Mouse (Mus musculus): Measurements from ENCODE around the gene Lgr4.

The Lgr4 gene

DNA sequence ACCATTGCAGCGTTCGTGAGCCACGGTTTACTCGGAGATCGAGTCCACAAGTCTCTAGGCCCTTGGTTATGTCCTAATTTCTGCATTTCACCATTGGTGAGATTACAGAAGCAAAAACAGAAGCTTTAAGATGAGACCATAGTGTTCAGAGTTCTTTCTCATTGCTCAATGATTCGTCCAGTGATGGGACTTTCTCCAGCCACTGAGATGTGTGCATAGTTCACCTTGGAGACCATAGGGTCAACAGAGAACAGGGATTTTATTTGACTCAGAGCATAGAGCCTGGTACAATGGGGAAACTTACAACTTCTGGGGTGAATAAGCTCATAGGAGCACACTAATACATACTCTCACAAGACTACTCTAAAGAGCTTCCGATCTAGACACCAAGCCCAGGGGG lies 3.0 kb downstream of the Lgr4 start:
- in situ Hi-C loops (cut with MboI), result loop anchor here (25.0 kb wide), 1 partner anchor 292 kb away; no protein-coding TSS in a partner anchor

DNA sequence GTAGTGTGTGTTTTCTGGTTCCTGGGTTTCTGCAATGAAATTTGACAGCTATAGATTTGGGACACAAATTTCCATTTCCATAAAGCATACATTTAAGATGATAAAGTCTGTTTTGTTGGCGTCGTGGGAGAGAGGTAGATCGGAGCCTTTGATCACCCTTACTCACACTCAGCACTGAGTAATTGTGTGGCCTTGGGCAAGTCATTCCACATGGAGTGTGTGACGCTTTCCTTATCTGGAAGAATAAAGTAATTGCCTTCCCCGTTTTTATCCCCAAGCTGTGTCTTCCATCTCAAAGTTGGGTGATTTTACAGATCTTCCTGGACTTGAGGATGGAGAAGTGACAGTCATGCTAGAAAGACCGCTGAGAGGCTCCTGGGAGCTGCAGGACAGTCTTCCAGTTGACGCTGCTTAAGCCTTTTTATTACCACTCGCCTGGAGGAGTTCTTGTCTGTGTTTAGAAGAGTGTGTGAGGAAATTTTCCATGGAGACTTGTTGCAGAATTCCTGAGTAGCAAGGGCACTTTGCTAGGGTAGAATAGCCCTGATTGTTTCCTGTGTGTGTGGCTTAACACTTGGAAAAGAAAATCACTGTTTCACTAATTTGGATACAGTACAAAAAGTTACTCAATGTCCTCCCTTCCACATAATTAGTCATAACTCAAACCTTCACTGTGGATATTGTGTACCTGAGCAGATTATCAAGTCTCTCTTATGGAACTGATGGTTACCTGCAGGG lies 4.0 kb downstream of the Lgr4 start:
- in situ Hi-C loops (cut with MboI), result loop anchor here (25.0 kb wide), 1 partner anchor 291 kb away; no protein-coding TSS in a partner anchor

DNA sequence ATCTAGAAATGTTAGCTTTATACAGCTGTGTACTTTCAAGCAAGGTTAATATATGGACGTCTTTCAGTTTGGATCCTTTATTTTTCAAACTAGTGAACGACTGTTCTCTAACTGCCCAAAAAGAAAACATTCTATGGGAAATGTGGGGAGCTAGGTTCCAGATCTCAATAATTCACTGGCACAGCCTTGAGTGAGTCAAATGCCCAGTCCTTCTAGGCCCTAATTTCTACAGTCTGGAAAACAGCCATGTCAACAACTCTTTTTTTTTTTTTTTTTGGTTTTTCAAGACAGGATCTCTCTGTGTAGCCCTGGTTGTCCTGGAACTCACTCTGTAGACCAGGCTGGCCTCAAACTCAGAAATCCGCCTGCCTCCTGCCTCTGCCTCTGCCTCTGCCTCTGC lies 4.9 kb downstream of the Lgr4 start:
- in situ Hi-C loops (cut with MboI), result loop anchor here (25.0 kb wide), 1 partner anchor 290 kb away; no protein-coding TSS in a partner anchor

DNA sequence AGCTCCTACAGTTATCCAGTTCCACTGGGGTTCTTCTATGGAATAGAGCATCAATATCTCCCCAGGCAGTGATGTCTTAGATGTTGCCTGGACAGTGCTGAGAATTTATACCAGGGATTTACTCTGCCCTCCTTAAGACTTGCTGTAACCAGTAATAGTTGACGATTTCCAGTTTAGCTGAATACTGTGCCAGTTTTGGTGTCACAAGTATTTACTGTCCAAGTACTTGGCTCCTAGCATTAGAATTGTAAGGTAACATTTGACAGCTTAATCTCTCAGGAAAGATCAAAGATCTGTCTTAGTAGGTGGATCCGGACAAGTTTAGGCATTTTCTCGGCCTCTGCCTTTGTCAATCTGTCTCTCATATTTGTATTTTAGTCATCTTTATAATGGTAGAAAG lies 5.6 kb downstream of the Lgr4 start:
- in situ Hi-C loops (cut with MboI), result loop anchor here (25.0 kb wide), 1 partner anchor 289 kb away; no protein-coding TSS in a partner anchor

DNA sequence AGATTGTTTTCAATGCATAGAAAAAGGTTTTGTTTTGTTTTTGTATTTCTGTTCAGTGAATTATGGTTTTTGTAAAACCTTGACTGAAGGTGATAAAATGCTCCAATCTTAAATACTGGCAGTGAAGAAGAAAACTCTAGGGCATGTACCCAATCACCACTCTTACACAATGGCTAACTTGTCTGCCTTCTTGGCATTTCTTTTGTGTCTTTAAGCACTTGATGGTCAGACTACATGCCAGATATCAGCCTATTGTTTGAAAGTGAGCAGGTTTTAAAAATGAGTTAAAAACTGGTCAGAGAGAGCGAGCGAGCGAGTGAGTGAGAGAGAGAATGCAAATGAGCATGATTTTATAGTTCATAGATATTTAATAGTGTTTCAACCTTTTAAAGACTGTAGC lies 6.5 kb downstream of the Lgr4 start:
- in situ Hi-C loops (cut with MboI), result loop anchor here (25.0 kb wide), 1 partner anchor 288 kb away; no protein-coding TSS in a partner anchor

DNA sequence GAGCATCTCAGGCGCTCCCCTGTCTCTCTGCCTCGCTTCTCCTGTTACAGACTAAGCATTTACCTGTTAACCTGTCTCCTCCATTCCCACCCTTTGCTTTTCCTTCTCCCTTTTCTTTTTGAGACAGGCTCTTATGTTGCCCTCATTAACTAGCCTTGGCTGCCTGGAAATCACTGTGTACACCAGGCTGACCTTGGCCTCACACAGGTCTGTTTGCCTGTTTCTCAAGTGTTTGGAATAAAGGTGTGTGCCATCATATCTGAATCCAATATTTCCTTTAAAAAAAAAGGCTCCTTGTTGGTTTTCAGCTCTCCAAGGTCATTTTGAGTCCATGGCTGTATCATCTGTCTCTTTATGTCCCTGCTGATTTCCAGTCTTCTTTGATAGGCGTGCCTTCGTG lies 9.5 kb downstream of the Lgr4 start:
- in situ Hi-C loops (cut with MboI), result no loop called here

DNA sequence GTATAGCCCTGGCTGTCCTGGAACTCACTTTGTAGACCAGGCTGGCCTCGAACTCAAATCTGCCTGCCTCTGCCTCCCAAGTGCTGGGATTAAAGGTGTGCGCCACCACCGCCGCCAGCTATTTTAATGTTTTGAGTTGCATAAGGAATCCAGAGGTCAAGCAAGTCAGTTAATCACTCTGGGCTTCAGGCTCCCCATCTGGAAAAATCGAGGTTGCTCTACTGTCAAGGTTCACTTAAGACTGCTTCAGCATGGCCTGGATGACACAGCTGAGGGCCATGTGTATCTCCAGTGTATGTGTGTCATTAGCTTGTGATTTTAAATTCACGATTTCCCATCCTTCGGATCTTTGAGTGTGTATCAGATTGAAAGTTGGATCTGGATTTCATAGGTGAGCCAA lies 10.0 kb downstream of the Lgr4 start:
- in situ Hi-C loops (cut with MboI), result no loop called here

DNA sequence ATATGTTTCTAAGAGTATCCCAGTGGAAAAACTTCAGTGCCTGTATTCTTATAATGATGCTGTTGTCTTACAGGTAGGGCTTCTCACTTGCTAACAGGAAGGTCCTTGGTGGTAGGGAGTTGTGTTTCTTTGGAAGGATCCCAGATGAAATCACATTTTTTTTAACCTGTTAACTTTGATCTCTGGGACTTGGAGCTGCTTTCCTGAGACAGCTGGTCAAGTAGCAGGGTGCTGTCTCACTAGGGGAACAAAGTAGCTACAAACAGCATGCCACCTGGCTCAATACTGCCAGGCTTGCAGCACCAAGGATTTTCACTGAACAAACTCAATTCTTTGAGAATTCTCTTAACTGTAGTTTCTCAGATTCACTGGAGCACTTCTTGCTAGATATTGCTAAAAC lies 10.4 kb downstream of the Lgr4 start:
- in situ Hi-C loops (cut with MboI), result no loop called here

DNA sequence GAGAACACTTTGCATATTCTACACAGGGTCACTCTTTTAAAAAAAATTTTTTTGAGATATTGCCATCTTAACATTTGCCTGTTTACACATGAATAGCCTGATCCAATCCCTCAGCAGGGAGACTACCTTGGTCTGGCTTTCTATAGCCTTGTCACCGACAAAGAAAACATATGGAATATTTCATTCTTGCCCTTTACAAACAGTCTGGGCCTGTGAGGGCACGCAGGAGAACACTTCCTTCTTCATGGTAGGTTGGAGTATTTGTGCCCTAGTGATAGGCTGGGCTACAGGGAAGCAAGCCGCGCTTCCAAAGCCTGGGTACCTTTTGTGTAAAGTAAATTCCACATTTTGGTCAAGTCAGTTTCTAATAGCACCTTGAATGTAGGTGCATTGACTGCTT lies 11.3 kb downstream of the Lgr4 start:
- in situ Hi-C loops (cut with MboI), result no loop called here

DNA sequence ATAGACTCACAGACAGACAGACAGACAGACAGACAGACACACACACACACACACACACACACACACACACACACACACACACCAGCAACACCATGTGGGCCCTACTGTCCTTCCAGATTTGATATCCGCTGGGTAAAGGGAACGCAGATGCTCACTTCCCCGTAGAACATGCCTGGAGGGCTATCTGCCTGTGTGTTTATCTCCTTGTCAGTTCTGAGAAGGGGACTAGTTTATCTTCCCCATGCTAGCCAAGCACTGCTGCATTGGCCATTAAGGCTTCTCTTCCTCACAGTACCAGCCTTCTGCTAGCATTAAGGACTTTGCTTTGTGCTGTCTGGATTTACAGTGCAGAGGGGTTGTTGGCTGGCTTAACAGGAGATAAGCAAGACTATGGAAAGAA lies 11.8 kb downstream of the Lgr4 start:
- in situ Hi-C loops (cut with MboI), result no loop called here

DNA sequence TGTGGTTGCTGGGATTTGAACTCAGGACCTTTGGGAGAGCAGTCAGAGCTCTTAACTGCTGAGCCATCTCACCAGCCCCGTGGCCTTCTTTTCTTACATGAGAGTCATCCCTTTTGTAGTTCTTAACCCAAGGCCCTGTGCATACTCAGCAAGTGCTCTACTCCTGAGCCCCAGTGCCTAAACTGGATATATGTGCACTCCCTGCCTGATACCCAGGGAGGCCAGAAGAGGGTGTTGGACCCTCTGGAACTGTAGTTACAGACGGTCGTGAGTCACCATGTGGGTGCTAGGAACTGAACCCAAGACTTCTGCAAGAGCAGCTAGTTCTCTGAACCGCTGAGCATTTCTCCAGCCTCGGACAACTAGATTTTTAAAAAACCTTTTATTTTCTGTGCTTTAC lies 12.9 kb downstream of the Lgr4 start:
- in situ Hi-C loops (cut with MboI), result no loop called here

DNA sequence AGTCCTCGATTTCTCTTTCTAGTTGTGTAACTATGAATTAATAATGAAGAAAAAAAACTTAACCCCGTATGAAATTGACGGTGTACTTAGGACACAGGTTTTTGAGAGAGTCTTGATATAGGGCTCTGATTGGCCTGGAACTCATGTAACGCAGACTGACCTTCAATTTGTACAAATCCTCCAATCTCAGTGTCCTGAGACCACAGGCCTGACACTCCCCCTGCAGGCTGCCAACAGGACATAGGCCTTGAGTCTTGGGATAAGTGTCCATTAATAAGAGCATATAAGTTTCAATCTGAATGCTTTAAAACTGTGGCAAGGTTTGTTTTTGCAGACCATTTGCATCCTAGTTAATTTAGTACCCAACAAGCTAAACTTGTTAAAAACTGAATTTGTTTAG lies 13.3 kb downstream of the Lgr4 start:
- in situ Hi-C loops (cut with MboI), result no loop called here

DNA sequence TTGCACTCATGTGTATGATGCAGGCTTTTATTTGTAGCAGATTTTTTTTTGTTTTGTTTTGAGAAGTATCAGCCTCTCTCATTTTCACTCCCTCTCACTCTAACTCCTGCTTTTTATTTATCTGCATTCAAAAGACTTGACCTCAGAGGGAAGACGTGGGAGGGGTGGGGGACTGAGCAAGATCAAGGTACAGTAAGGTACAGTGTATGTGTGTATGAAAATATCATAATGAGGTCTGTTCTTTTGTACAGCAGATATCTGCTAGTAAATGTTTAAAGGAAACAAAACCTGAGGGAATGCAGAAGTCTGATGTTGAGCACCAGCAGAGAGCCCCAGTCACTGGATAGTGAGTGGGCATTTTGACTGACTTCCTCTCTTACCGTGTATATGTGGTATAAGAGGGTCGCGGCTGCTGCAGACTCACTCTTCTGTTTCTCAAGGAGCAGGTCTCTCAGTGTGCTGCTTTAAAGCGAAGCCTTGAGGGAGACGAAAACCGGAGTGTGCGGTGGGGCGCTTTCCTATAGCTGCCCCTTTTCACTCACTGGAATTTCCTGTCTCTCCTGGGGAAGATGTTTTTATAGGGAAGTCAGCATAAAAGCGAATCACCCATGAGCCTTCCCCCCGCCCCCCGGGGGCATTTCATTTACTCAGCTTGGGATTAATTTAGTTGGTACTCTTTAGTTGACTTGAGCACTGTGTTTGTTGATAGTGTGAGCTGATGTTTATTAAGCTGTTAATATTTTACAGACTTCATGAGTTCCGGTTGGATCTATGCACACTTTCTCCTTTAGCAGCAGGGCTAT lies 14.7 kb downstream of the Lgr4 start:
- in situ Hi-C loops (cut with MboI), result no loop called here

DNA sequence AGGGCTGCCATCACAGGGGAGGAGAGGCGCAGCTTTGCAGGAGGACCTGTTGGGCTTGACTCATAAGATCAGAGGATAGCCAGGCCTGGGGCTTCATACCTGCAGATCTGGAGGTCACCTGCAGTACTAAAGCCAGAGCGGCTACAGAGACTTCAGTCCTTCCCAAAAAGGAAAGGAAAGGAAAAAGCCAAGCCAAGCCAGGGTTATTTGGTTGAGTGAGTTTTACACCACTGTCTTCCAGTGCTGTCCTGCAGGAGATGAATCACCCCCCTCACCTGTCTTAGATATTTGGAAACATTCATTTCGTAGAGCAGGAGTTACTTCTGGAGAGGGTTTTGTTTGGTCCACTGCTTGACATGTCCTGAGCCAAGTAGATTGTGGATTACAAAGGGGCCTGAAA lies 15.7 kb downstream of the Lgr4 start:
- in situ Hi-C loops (cut with MboI), result no loop called here

DNA sequence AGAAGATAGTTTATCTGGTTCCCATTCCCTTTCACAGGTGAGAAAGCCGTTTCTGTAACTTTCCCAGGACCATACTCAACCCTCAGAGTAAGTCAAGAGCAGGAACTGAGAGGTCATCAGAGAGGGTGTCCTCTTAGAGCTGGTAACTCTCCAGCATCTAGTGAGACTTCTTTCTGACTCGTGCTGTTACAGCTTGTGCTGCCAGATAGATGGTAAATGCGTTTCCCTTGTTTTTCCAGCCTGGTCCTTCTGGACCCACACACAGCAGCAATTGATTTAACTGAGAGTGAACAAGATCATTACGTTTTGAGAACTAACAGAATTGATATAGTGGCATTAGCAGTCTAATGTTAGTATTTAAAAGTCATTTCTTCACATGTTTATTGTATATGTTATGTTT lies 16.6 kb downstream of the Lgr4 start:
- in situ Hi-C loops (cut with MboI), result no loop called here

DNA sequence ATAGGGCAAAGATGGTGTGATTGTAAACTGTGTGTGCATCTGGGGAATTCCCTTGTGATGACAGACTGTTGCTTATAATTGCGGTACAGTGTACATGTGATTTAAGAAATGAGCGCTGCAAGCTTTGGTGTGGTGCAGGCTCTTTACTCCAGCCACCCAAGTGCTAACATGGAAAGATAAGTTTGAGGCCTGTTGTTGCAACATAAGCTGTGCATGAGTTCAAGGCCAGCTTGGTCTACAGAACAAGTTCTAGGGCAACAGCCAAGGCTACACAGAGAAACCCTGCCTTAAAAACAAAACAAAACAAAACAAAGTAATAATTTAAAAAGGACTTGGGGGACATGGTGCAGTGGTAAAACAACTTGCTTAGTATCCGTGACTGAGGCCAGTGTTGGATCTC lies 17.7 kb downstream of the Lgr4 start:
- in situ Hi-C loops (cut with MboI), result no loop called here

DNA sequence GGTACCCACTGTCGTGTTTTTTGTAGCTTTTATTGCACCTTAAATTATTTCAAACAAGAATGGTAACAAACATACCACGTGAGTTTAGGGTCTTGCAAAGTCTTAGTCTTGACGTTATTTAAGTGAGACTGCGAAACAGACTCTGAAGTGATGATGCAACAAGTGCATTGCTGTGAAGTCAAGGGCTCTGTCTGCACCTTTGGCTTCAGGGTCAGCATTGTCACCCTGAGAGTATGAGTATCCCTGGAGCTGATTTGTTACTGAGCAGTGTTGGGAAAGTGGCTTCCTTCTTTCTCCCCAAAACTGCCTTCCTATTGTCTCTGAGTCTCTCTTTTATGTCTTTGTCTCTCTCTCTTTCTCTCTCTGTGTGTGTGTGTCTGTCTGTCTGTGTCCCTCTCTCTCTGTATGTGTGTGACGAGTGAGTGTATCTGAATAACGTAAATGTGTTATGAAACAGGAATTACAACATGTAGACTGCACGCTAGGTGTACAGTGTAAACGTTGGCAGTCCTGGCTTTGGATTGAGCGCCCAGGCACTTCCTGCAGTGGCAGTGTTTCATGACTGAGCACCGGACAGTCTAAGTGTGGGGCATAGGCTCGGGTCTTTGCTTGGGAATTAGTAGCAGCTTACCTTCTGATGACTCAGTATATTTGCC lies 18.4 kb downstream of the Lgr4 start:
- in situ Hi-C loops (cut with MboI), result no loop called here

DNA sequence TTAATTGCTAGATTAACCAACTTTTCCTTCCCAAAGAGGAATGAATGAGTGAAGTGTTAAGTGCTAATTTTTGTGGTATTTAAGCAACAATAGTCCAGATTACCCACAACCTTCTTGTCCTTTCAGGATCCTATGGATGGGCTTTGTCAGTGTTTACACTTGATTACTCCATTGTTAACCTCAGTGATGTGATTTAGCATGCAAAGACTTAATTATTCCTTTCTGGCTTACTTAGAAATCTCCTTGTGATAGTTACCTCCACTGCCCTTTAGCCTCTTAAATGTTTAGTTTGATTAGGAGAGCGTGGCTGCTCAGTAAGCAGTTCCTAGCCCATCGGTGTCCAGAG lies 18.9 kb downstream of the Lgr4 start:
- in situ Hi-C loops (cut with MboI), result no loop called here

DNA sequence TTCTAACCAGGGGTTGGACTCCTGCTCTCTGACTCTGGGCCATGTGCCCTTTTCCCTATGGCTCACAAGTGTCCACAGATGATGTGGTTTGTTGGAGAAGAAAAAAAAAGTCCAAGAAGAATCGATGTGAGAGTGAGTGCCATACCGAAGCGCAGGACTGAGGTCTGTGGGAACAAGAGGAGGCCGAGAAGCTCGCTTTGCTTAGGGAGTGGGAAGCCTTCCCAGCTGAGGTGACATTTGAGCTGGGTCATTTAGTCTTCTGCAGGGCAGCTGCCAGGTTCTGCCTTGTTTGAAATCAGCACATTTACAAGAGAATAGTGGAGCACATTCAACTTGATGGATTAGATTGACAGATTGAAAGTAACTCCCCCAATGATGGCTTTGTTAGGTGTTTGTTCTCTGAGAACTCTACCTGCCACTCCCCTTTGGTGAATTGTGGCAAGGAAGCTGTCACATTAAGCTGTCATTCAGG lies 24.6 kb downstream of the Lgr4 start:
- in situ Hi-C loops (cut with MboI), result no loop called here

DNA sequence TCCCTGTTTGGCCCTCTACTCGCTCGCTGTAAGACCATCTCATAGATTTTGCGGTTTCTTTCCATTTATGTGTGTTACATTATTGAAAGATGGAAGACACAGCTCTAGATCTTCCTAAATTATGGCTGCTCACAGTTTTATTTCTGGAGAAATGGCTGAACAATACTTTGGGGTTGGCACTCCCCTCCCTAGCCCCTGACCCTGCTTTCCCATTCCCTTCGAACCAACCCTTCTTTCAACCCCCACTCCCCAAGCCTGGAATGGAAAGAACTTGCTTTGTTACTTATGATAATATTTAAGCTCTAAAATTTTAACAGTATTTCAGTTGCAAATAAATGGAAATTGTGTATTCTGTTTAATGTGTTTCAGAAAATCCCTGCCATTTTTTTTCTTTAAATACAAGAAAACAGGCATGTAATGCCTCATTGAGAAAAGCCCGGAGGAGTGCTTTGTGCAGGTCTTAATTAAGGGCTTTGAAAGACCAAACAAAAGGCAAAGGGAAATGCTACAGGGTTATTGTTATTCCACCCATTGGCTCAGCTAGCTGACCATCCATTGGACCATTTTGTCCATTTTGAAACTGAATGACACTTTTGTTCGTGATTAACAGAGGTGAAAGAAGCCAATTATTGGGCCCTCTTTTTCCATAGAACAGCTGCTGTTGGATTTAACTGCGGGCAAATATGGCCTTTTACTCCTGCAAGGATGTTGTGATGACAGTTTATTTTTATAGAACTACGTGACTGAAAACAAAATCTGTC lies 25.5 kb downstream of the Lgr4 start:
- in situ Hi-C loops (cut with MboI), result no loop called here

DNA sequence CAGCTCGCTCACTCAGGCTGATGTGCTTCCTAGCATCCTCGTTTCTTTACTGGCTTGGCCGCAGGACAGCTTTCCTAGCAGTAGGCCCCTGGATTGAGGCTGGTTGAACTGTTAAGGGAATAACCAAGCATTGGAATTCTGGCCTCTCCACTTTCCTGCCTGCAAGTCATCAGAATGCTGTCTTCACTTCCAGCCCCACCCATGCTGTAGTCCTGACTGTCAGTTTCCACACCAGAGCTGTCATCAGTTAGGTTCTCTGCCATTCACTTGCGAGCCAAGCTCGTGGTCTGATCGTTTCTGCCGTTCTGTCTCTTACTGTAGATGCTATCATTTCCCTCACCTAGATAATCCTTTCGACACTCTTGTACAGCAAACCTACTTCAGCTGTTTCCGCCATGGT lies 27.5 kb downstream of the Lgr4 start:
- in situ Hi-C loops (cut with MboI), result no loop called here

DNA sequence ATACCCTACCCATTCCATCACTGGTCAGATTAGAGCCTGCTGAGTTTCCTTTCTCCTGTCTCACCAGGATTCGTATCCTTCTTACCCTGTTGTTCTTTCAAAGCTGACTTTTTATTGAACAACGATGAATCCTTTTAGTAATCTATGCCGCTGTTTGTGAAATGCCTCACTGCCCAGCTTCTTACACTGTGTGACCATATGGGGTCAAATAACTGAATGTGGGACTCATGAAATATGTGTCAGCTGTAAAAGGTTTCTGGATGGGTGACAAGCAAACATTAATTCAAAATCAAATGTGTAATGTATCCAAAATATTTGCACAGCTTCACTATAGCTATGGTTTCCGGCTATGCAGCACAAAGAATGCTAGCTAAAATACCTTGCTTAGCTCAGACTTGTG lies 28.1 kb downstream of the Lgr4 start:
- in situ Hi-C loops (cut with MboI), result no loop called here

Data from mature B cell (primary cell).